Mouse (Mus musculus) heart, postnatal 25 days (tissue): ENCODE measurements around the gene Gmppb. TPM values are rescaled to one million over a fixed set of nuclear protein-coding genes. Genes with fewer than 3 reads are reported as not detected.
"Not testable (repeated sequence)": the region's sequence is repeated elsewhere in the genome, so short reads cannot be mapped to it uniquely, and the experiment has no call there.

Experiments
- DNase-seq: peaks from one replicate; pipeline ENCODE4 v3.0.0; 2022; ENCODE audit warnings: low spot score
- intact Hi-C: fragments of 180-260 bp; cut with DNase I; formaldehyde crosslinking; loops from one replicate; pipeline ENCODE4 v1.15.1; 2025
- total RNA-seq, 2 experiments: library from RNA; stranded (reverse); gene quantifications; 2 replicates each; pipeline ENCODE4 v1.2.3; 2021

The Gmppb gene
- 10 to 100 TPM in 1 of 2 experiments, 1 to 10 TPM in 1; 9.4 to 10.7 TPM for total RNA-seq

DNA sequence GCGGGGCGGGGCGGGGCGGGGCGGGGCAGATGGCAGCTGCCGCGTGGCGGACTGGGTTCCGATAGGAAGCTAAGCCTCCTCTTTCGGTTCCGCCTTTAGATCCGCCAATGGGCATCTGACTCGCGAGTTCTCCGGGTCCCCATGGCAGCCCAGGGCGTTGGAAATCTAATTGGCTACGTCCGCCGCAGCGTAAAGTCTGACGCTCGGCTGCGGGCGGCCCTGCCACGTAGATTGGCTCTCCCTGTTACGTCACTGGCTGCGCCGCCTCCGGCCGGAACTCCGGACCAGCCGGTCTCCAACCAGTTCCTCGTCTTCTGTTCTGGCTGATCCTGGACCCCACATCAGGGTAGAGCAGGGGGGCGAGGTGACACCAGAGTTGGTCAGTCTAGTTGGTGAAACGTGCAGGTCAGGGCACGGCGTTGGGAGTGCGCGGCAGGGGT lies at the start of gene Gmppb:
Gmppb (plus strand) TSS at position 227 of the 440 bp plus-strand sequence.
- intact Hi-C loops: no loop called here
- peak; percentile 96 for DNase-seq

DNA sequence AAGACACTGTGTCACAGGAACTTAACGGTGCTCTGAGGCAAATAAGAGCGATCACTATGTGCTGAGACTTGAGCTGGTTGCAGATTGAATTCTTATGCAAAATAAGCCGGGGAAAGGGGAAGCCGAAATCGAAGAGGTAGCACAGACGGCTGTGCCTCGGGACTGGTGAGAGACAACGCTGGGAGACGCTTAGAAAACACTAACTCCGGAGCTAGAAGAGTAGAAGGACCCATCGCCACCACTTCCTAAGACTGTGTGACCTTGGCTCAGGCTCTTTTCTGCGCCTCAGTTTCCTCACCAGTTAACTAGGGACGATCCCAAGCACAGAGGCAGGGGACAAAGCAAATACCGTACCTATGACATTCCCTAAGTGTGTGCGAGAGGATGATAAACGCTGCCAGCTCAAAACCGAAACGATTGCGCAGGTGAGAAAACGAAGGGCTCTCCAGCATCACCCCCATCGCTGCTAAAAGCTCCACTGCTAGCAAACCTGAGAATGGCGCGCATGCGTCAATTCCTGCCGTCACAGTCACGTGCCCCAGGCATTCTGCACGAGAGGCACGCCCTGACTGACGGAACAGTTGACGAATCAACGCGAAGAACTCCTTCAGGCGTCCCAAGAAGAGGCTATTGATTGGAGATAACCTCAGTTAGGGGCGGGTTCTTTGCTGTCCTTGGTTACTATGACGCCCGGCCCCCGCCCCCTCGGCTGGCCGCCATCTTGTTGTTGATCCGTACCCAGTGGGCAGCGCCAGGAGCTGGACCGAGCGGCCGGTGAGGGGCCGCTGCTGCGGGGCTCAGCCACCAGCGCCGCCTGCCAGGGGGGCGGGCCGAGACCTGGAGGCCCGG lies 46.9 kb upstream of the Gmppb start, which contains the start of gene Ip6k1:
Ip6k1 (plus strand) TSS at position 580 of the 849 bp plus-strand sequence.
- peak; percentile 100 for DNase-seq
- intact Hi-C loops: loop anchor here (5.0 kb wide), 1 partner anchor 50 kb away; the partner anchor contains the start of gene Amigo3

DNA sequence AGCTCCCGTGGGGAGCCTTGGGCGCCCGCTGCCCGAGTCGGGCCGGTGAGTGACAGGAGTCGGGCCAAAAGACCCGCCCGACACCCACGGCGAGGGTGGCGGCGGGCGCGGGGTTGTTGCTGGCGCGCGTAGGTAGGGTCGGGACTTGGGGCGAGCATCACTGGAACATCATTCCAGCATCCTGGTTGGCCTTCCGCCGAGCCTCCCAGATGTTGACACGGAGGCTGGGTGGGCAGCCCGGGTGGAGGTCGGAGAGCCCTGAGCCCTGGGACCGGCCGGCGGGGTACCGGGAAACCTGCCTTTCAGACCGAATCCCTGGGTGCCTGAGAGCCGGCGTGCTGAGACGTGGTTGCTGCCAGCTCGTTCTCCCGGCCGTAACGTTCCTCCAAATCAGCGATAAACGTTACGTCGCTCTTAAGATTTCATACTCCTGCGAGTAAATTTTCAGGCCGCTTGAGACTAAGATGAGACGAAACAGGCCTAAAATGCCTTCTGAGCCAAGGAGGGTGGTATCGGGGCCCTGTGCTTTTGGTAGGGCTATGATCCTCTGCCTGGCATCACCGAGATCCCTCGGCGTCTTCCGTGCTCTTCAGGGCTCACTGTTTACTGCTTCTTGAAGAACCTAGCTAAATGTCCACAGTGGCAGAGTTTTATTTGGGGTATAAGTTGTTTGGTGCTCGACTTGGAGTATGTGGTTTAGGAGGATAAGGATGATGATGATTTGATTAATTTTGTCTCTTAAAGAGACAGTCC lies 46.1 kb upstream of the Gmppb start:
- intact Hi-C loops: loop anchor here (5.0 kb wide), 1 partner anchor 49 kb away; the partner anchor contains the start of gene Amigo3
- no peak for DNase-seq

DNA sequence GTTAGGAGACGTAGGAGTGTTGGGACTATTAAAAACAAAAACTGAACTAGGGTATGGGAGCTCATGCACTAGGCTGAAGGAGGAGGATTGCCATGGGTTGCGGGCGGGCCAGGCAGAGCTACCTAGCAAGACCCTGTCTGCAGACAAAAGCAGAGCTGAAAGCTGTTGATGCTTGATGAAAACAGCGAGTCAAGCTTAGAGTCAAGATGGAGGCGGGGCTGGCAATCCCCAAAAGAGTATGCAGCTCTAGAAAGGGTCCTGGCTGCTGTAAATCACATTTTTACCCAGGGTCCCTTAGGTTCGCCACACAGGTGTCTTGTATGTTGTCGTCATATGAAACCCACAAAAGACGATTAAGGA lies 45.5 kb upstream of the Gmppb start:
- intact Hi-C loops: loop anchor here (5.0 kb wide), 1 partner anchor 49 kb away; the partner anchor contains the start of gene Amigo3

DNA sequence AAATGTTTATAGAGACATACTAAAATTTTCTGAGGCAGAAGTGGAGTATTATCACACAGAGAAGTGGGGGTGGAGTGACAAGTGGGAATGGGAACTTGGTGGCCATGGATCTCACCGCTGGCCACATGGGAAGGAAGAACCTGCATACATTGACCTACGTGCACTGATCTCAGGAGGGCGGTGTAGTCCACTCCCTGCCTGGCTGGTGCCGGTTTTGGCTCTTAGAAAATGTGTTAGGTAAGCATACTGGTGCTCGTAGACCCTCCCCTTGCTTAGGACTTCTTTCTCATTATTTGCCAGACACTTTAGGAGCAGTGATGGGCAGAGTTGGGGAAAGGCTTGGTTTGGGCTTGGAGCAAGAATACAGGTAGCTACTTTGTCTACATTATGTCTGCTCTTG lies 41.0 kb upstream of the Gmppb start:
- intact Hi-C loops: no loop called here
- DNase-seq: no peak

More for the DNA sequence above, 45.5 kb upstream of the Gmppb start:
- DNase-seq: no peak

DNA sequence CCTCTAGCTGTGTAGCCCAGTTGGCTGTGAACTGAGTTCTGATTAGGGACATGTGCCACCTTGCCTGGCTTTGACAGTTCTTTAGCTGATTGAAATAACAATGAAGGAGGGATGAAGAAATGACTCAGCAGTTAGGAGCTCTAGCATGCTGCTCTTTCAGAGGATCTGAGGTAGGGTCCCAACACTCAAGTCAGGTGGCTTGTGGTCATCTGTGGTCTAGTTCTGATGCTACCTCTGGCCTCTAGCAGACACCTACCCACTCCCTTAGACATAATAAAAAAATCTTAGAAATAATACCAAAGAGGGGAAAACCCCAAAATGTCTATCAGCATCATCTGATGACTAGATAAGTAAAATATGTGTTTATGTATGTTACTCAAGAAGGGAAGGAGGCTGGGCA lies 38.7 kb upstream of the Gmppb start:
- DNase-seq: no peak
- intact Hi-C loops: no loop called here

DNA sequence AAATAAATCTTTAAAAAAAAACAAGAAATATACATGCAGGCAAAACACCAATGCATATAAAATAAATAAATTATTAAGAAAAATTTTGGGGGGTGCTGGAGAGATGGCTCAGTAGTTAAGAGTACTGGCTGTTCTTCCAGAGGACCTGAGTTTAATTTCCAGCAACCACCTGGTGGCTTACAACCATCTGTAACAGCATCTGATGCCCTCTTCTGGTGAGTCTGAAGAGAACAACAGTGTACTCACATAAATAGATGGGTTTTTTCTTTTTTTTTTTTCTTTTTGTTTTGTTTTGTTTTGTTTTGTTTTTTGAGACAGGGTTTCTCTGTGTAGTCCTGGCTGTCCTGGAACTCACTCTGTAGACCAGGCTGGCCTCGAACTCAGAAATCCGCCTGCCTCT lies 35.5 kb upstream of the Gmppb start:
- DNase-seq, intact Hi-C loops: not testable (repeated sequence)

DNA sequence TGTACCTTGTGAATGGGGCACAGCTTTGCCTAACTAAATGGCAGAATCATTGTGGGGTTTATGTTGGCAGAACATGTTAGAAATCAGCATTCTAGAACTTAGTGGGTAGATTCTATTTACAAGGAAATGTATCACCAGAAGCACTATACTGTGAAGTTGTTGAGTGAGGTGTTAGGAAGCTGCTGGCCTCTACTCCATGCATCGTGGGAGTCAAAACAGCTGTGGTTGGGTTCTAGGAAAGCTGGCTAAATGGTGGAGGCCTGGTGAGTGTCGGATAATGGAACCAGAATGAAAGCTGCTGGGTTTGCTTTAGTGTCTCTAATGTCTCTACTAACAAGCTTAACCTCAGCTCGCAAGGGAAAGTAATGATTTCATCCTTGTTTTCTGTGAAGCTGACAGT lies 31.9 kb upstream of the Gmppb start:
- DNase-seq: no peak
- intact Hi-C loops: no loop called here

DNA sequence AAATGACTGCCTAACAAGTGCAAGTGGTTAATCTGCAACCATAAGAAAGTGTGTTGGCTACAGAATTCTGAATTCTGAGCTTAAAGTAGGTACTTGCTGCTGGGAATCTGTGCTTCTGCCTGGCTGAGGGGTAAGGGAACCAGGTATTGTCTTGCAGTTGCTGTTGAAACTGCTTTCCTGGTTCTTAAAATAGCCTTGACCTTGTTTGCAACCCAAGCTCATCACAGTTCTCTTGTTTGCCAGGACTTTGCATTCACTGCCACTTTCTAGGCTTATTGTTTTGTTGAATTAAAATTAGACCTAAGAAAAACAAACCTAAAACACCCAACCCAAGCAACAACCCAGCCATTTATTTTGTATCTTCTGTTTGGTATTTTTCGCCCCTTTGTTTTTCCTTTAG lies 28.3 kb upstream of the Gmppb start:
- intact Hi-C loops: no loop called here
- no peak for DNase-seq

DNA sequence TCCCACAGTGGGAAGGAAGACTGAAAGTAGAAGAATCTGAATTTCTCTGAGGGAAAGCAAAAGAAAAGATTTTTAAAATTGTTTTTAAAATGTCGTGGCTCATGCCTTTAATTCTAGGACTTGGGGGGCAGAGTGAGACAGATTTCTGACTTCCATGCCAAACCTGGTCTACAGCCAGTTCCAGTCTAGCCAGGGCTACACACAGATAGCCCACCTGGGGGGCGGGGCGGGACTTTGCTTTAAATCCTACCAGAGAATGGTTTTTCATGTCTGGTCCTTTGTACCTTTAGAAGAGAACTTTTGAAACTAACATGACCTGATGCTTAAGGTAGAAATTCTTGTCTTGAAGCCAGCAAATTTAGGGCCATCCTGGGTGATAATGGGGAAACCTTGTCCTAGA lies 25.8 kb upstream of the Gmppb start:
- intact Hi-C loops: no loop called here
- DNase-seq: no peak

DNA sequence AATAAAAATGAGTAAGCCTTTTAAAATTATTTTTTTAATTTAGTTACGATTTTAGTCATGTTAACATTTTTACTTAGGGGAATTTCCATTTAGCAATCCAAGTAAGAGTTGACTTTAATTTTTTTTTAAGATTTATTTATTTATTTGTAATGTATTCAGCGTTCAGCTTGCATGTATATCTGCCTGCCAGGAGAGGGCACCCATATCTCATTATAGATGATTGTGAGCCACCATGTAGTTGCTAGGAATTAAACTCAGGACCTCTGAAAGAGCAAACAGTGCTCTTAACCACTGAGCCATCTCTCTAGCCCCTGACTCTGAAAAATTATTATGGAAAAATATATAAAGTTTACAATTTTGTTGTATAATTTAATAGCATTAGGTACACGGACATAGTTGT lies 22.5 kb upstream of the Gmppb start:
- DNase-seq: no peak
- intact Hi-C loops: no loop called here

DNA sequence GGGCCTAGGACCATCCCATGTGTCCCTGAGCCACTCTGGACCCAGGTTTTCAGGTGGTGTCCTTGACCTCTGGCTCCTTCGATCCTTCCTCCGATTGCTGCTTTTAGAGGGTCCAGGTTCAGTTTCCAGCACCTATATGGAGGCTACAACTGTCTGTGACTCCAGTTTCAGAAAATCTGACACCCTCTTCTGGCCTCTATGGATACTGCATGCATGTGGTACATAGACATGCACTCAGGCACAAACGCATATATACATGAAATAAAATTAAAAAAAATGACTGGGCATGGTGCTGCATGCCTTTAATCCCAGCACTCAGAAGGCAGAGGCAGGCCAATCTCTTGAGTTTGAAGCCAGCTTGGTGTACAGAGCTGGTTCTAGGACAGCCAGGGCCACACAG lies 21.2 kb upstream of the Gmppb start:
- no peak for DNase-seq
- intact Hi-C loops: no loop called here

DNA sequence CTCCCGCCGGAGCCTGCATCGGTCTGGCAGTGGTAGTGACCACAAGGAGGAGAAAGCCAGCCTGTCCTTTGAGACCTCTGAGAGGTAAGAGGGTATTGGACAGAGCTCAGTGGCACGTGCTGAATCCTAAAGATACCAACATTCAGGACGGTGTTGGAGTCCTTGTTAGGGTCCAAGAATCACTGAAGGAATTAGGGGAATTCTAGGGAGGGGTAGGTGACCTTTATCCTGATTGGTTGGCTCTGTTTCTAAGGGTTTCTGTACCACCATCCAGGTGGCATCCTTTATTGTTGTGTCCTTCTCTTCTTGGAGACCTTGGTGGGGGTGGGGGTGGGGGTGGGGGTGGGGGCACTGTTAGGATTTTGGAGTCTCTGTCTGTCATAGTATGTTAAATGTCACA lies 16.9 kb upstream of the Gmppb start:
- intact Hi-C loops: no loop called here

DNA sequence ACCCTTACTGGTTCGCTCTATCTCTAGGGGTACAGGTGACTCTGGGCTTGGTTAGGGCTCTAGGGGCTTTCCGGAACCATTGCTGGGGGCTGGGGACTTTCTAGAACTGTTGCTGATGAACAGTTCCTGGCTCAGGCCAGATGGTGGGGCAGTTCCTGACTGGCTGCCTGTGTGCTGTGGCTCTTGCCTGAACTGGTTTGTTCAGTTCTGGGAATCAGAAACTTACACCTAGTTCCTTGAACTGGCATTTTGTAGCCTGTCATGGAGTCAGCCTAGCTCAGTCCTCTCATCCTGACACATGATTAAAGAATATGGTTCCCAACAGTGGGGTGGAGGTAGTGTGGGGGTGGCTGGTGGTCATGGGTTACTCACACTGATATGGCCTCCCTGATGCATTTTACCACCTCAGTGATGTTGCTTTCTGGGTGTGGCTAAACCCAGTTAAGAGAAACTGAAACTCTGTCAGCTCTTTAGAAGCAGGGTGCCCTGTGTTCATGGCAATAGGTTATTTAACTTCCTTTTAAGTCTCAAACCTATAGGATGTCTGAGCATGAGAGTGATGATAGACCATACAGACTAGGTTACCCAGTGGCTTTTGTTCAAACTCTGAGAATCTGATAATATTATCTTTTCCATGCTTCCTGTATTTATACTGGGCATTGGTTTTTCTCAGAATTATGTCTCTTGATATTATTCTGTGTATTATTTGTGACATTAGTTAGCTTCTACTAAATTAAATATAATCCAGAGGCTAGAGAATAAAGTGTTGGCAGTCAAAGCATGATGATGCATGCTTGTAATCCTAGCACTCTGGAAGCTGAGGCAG lies 13.5 kb upstream of the Gmppb start:
- DNase-seq: no peak
- intact Hi-C loops: no loop called here

More for the DNA sequence above, 16.9 kb upstream of the Gmppb start:
- no peak for DNase-seq

DNA sequence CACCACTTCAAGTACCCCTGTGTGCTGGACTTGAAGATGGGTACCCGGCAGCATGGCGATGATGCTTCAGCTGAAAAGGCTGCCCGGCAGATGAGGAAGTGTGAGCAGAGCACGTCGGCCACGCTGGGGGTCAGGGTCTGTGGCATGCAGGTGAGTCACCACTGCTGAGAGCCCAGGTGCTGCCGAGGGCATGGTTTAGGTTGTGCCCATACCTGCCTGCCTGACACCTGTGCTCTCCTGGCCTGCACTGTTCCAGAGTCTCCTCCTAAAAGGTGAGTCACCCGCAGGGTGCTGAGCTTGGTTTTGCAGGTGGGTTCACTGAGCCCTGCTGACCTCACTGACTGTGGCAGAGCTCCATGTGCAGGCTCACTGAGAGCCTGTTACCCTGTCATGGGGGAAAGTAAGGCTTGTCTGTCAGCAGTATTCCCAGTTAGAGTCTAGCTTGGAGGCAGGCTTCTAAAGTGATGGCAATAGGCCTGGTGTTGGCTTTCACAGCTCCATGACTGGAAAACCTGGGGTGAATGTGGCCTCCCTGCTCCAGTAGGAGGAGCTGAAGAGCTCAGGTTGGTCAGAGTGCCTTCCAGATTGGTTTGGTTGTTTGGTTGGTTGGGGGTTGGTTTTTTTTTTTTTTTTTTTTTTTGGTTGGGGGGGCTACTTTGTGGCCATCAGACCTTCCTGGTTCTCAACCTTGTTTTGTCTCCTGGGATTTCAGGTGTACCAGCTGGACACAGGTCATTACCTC lies 4.1 kb upstream of the Gmppb start:
- DNase-seq: no peak
- intact Hi-C loops: no loop called here

DNA sequence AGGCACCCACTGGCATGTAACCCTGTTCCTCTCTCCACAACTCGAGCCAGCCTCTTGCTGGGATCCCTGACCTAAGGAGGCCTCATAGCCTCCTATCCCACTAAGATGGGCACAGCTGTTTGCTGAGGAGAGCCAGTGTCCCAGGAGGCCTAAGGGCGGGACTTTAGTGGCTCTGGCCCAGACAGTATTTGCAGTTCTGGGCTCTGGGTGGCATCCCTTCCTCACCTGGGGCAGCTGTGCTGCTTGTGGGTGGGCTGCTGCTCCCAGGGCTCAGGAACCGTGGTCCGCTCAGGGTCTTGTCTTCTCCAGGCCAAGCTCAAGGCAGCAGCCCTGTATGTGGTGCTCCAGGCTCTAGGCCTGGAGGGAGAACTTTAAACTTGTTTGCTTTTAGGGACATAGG lies 2.5 kb upstream of the Gmppb start:
- no peak for DNase-seq
- intact Hi-C loops: no loop called here

DNA sequence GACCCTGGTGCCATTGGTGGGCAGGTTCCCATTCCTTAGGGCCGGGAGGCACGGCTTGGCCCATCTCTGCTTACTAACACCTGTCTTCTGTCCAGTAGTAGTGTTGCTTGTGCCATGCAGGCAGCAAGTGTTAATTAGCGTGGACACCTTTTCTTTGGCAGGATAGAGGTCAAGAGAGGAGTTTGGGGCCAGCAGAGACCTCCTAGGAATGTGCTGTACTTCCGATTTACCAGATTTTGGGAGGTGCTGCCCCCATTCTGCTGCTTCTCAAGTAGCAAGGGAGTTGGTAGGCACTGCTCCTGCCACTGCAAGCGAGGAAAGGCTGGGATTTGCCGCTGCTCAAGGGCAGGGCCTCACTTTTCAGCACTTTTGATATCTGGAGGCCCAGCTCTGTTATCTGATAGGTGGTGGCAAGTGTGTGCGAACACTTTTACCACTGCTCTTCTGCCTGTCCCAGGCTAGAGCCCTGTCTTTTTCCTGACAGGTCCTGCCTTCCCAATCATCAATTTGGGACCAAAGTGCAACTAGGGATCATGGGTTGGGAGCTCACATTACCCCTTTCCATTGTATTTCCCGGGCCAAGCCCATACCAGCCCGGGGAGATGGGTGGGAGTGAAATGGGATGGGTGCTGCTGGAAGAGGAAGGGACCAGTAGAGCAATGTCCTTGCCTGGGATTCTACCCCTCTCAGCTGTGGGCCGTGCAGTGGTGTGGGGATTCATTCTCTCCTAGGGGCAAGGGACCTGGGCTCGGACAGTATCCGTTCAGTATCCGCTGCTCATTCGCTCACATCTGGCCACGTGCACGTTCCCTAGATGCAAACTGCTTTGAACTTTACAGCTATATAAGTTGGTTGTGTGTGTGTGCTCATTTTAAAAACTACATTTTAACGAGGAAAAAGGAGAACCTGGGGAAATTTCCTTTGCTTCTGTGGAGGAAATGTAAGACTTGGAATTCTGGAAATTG lies 1.2 kb upstream of the Gmppb start:
- intact Hi-C loops: no loop called here
- DNase-seq: no peak

DNA sequence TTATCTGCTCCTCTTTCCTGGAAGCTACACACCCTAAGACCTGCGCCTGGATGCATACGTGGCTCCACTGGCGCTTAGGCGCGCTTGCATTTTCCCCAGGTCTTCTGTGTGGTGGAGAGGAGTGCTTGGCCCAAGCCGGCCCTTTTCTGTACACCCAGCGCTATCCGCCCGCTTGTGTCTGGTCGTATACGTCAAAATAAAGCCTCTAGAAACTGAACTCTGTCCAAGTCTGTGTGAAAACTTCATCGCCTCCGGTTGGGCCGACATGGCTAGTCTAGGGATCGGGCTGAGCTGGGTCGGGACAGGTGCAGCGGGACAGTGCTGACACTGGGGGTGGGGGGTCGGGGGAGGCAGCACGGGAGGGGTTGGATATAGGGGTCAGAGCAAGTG lies 481 bp upstream of the Gmppb start:
- intact Hi-C loops: no loop called here
- no peak for DNase-seq
